Mouse (Mus musculus): ENCODE measurements around the gene Plekhg1.

- no peak for TF ChIP-seq POLR2AphosphoS2 (IDR thresholded peaks at IDR 0.05; ENCODE audit: insufficient read length, low read depth)
- TF ChIP-seq POLR2A (IDR thresholded peaks at IDR 0.05; ENCODE audit: insufficient read length, low read depth): no peak
- TF ChIP-seq E2F4 (IDR thresholded peaks at IDR 0.05; ENCODE audit: insufficient read depth): no peak
- no peak for TF ChIP-seq USF1 (IDR thresholded peaks at IDR 0.05; ENCODE audit: low read depth)
- no peak for TF ChIP-seq MAX (IDR thresholded peaks at IDR 0.05; ENCODE audit: low read depth)
Measured at GRCm38 (mm10) chr10:3956471-3956870, 216.3 kb downstream of the Plekhg1 start.

All from myocyte (in vitro differentiated cells).